Mouse (Mus musculus): Measurements from ENCODE around the gene Clca3a1.

Clca3a1 gene

DNA sequence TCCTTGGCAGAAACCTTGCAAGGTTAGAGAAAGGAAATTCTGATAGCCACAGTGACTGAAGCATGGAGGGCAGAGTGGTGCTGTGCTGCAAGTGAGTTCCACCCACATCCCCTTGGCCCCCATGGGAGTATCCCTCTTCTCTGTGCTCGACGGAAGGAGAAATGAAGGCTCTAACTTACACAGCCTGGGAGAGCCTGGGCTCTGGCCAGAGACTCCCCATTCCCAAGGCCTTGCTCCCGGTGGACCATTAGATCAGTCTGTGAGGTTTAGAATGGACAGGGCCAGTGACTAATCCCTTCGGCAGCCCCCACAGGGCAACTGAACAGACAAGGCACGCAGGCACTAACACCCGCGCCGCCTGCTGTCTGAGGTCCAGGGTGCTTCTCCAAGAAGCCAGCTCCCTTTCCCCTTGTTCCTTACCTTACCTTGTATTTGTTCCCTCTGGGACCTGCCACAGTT, 81.0 kb downstream of the Clca3a1 start:
- peak; percentile 37 for DNase-seq (ENCODE audit: low read depth, low spot score)

Data from ZHBTc4 (cell line).